Mouse (Mus musculus) kidney, adult 2 months (tissue): ENCODE measurements around the gene Mogs. TPM values are rescaled to one million over a fixed set of nuclear protein-coding genes. Genes with fewer than 3 reads are reported as not detected.

Experiments
- DNase-seq: peaks from one replicate; pipeline ENCODE4 v3.0.0; 2021
- H3K27ac ChIP-seq: fragments of 200-500 bp; 2 replicates; pipeline ENCODE4 v1.5.1; 2012; ENCODE audit warnings: low read depth, low read length, control low read depth, inconsistent platforms; ENCODE audit not compliant: insufficient read depth
- H3K27me3 ChIP-seq: fragments of 200-500 bp; replicated peaks from 2 replicates; pipeline ENCODE4 v1.6.1; 2012; ENCODE audit warnings: mild to moderate bottlenecking, moderate library complexity, low read length, inconsistent platforms; ENCODE audit not compliant: control insufficient read depth, insufficient read depth
- H3K36me3 ChIP-seq: fragments of 200-500 bp; 2 replicates; pipeline ENCODE4 v1.6.1; 2012; ENCODE audit warnings: mild to moderate bottlenecking, moderate library complexity, low read length, inconsistent platforms; ENCODE audit not compliant: control insufficient read depth, insufficient read depth
- H3K4me1 ChIP-seq: fragments of 200-500 bp; 2 replicates; pipeline ENCODE4 v1.6.1; 2011; ENCODE audit warnings: low read length; ENCODE audit not compliant: control insufficient read depth, insufficient read depth
- H3K4me3 ChIP-seq: fragments of 200-500 bp; 2 replicates; pipeline ENCODE4 v1.5.1; 2011; ENCODE audit warnings: mild to moderate bottlenecking, low read depth, low read length, control low read depth; ENCODE audit not compliant: insufficient read depth
- CTCF ChIP-seq: fragments of 200-500 bp; conservative IDR thresholded peaks from 2 replicates; pipeline ENCODE4 v1.5.1; 2011; ENCODE audit warnings: low read depth, mild to moderate bottlenecking, control low read depth, low read length, moderate library complexity, mixed read lengths; ENCODE audit not compliant: insufficient read depth, insufficient read length
- POLR2A ChIP-seq: fragments of 200-500 bp; IDR thresholded peaks from one replicate; pipeline ENCODE4 v1.6.1; 2011; ENCODE audit warnings: low read depth, low read length, control low read depth
- WGBS: fragments of 180-500 bp; shearing (Covaris S2); methylation state at CpG from one replicate; pipeline ENCODE4 v1.1.7; 2018; 5-methylcytosine and 5-hydroxymethylcytosine counted together
- polyA plus RNA-seq: library from polyadenylated mRNA; depleted of rRNA; stranded (reverse); fragments of >200 nt; gene quantifications from 2 replicates; pipeline ENCODE4 v1.2.3, GENCODE M21; 2012

The Mogs gene
- polyA plus RNA-seq, 1 experiment, result 35.5 TPM

GRCm38 (mm10) chr6:83145805-83146204 is 30.5 kb downstream of the Mogs start:
- H3K4me1 ChIP-seq, result no peaks in the 10 kb centered on the region
- no peak overlapping the region for H3K27ac ChIP-seq
- 70% methylated on average over 9 of the region's 9 CpGs for WGBS
- H3K4me3 ChIP-seq, result no peak overlapping the region
- no peaks in the 10 kb centered on the region for H3K27me3 ChIP-seq
- no peak for DNase-seq
- TF ChIP-seq POLR2A (no peak), CTCF (no peak)
- no peaks in the 10 kb centered on the region for H3K36me3 ChIP-seq

DNA sequence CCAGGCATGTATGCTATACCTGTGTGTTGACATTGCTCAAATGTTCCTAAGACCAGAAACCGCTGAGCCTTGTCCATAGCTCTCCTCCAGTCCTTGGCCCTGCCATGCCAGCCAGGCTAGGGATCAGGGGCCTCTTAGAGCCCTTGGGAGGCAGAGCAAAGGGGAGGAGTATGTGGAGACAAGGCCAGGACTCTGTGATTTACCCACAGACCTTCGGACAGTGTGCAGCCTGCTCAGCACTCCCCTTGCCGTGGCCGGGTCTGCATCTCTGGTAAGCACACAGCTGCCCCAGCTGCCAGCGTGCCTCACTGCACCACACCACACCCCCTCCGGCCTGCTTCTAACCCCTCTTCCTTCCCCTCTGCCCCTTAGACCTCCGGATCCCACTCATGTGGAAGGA is 32.0 kb downstream of the Mogs start:
- Histone ChIP-seq H3K27ac (no peak overlapping the region), H3K4me3 (no peak overlapping the region), H3K36me3 (no peaks in the 10 kb centered on the region), H3K27me3 (no peaks in the 10 kb centered on the region), H3K4me1 (no peaks in the 10 kb centered on the region)
- no peak for TF ChIP-seq POLR2A
- no peak for TF ChIP-seq CTCF
- DNase-seq, result no peak
- 54% methylated on average over 7 of the region's 7 CpGs for WGBS

- no peaks in the 10 kb centered on the region for H3K4me1 ChIP-seq
- H3K27me3 ChIP-seq, result no peaks in the 10 kb centered on the region
- H3K36me3 ChIP-seq, result no peaks in the 10 kb centered on the region
- no peak overlapping the region for H3K27ac ChIP-seq
- no peak for TF ChIP-seq CTCF
- TF ChIP-seq POLR2A, result no peak
- no peak for DNase-seq
- H3K4me3 ChIP-seq, result no peak overlapping the region
- 65% methylated on average over 8 of the region's 8 CpGs for WGBS
Observed at GRCm38 (mm10) chr6:83151721-83152120, 36.4 kb downstream of the Mogs start.

GRCm38 (mm10) chr6:83153038-83153437 is 37.7 kb downstream of the Mogs start:
- no peaks in the 10 kb centered on the region for H3K4me1 ChIP-seq
- no peaks in the 10 kb centered on the region for H3K27me3 ChIP-seq
- WGBS, result 79% methylated on average over 12 of the region's 12 CpGs
- DNase-seq, result no peak
- no peaks in the 10 kb centered on the region for H3K36me3 ChIP-seq
- TF ChIP-seq CTCF (no peak), POLR2A (no peak)
- H3K27ac ChIP-seq, result no peak overlapping the region
- H3K4me3 ChIP-seq, result no peak overlapping the region

- Histone ChIP-seq H3K27me3 (no peaks in the 10 kb centered on the region), H3K4me3 (no peak overlapping the region), H3K4me1 (no peaks in the 10 kb centered on the region), H3K27ac (no peak overlapping the region), H3K36me3 (no peaks in the 10 kb centered on the region)
- no peak for DNase-seq
- TF ChIP-seq POLR2A (no peak), CTCF (no peak)
- 59% methylated on average over 5 of the region's 5 CpGs for WGBS
Observed at GRCm38 (mm10) chr6:83153485-83153884, 38.2 kb downstream of the Mogs start.

- 13% methylated on average over 23 of the region's 23 CpGs for WGBS
- no peaks in the 10 kb centered on the region for H3K4me1 ChIP-seq
- DNase-seq, result no peak
- TF ChIP-seq CTCF, result no peak
- TF ChIP-seq POLR2A, result no peak
- peak overlapping the region; percentile 68 for H3K4me3 ChIP-seq
- H3K27ac ChIP-seq, result no peak overlapping the region
- H3K27me3 ChIP-seq, result no peaks in the 10 kb centered on the region
- H3K36me3 ChIP-seq, result no peaks in the 10 kb centered on the region
Observed at GRCm38 (mm10) chr6:83155552-83156238, 40.4 kb downstream of the Mogs start.

DNA sequence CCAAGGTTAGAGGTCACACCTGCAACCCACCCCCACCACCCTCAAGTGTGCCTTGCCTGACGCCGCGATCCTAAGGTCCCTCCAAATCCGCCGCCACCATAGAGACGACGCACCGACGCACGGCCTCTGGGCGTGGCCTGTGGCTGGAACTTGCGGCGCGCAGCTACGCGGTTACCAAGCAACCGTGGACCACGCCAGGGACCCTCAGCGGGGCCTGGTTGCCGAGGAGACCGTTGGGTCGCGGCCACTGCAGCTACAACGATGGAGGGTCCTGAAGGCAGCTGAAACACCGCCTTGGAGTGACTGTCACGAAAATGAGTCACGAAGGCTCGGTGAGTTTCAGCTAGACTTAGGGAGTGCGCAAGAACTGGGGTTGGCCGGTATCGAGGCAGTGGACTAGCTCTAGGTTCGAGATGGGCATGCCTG is 41.0 kb downstream of the Mogs start, which contains the start of the genes Wdr54 and 1700003E16Rik:
TSS of gene Wdr54 (minus strand) at position 139 of the 426 bp plus-strand sequence.
TSS of gene 1700003E16Rik (plus strand) at position 146 of the 426 bp plus-strand sequence.
- Histone ChIP-seq H3K4me3 (peak within 1 kb of the TSS; percentile 68), H3K27me3 (no peaks in the 10 kb centered on the region), H3K4me1 (no peaks in the 10 kb centered on the region), H3K36me3 (no peaks in the 10 kb centered on the region), H3K27ac (no peak within 1 kb of the TSS)
- WGBS, result 2% methylated on average over 32 of the region's 32 CpGs
- TF ChIP-seq CTCF (no peak), POLR2A (no peak)
- peak; percentile 64 for DNase-seq
